Mouse (Mus musculus) intestine, embryonic 16.5 days (tissue): ENCODE measurements around the gene 4833439L19Rik. TPM values are rescaled to one million over a fixed set of nuclear protein-coding genes. Genes with fewer than 3 reads are reported as not detected.
"Not testable (repeated sequence)": the region's sequence is repeated elsewhere in the genome, so short reads cannot be mapped to it uniquely, and the experiment has no call there.

ENCODE experiments used
- ATAC-seq: fragments of 200-750 bp; cut with Nextera tagmentation; 2 replicates; pipeline ENCODE4 v1.8.0; 2017; ENCODE audit warnings: moderate TSS enrichment, moderate library complexity
- H3K27ac ChIP-seq: fragments of 300-500 bp; sonication (generic); 2 replicates; pipeline ENCODE4 v1.5.1; 2014; ENCODE audit warnings: mild to moderate bottlenecking, low read length
- H3K27me3 ChIP-seq: fragments of 300-500 bp; sonication (generic); replicated peaks from 2 replicates; pipeline ENCODE4 v1.6.1; 2014; ENCODE audit warnings: low read length, control low read depth, mixed read lengths; ENCODE audit not compliant: control insufficient read depth, insufficient read depth
- H3K36me3 ChIP-seq: fragments of 300-500 bp; sonication (generic); 2 replicates; pipeline ENCODE4 v1.6.1; 2014; ENCODE audit warnings: low read length, control low read depth; ENCODE audit not compliant: control insufficient read depth, insufficient read depth
- H3K4me1 ChIP-seq: fragments of 300-500 bp; sonication (generic); 2 replicates; pipeline ENCODE4 v1.6.1; 2014; ENCODE audit warnings: low read length, control low read depth, mixed read lengths; ENCODE audit not compliant: control insufficient read depth, insufficient read depth
- H3K4me2 ChIP-seq: fragments of 300-500 bp; sonication (generic); 2 replicates; pipeline ENCODE4 v1.6.1; 2014; ENCODE audit warnings: low read depth, low read length, control low read depth
- H3K4me3 ChIP-seq: fragments of 300-500 bp; sonication (generic); 2 replicates; pipeline ENCODE4 v1.5.1; 2014; ENCODE audit warnings: mild to moderate bottlenecking, low read length
- H3K9ac ChIP-seq: fragments of 300-500 bp; sonication (generic); 2 replicates; pipeline ENCODE4 v1.6.1; 2014; ENCODE audit warnings: low read depth, low read length
- H3K9me3 ChIP-seq: fragments of 300-500 bp; sonication (generic); 2 replicates; pipeline ENCODE4 v1.6.1; 2016; ENCODE audit warnings: low read length, control low read depth; ENCODE audit not compliant: control insufficient read depth
- WGBS: fragments of 180-500 bp; shearing (Covaris S2); extraction: QIAGEN DNeasy Blood & Tissue Kit; methylation state at CpG from one replicate; pipeline ENCODE4 v1.1.7; 2014; 5-methylcytosine and 5-hydroxymethylcytosine counted together
- polyA plus RNA-seq: library from polyadenylated mRNA; unstranded; fragments of >200 nt; fragmentation: Nextera tagmentation; extraction: Ambion mirVana; gene quantifications from 2 replicates; pipeline ENCODE4 v1.2.1, GENCODE M21; 2015

The 4833439L19Rik gene
- 126 and 127 TPM in 2 replicates for polyA plus RNA-seq

DNA sequence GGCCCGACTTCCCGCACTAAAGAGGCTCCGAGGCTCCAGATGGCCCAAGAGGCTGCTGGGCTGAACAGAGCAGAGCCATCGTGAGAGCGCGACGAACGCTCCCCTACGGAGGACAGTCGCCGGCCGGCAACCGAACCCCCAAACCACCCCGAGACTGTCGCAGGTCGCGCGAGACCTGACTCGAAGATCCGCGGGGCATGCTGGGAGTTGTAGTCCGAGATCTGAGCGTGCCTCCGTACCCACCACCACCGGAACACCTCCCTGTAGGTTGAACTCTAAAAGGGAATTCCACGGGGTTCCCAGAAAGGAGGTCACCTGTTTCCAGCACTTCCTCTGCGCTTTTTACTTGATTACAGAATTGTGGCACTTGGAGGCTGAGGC is at the start of gene 4833439L19Rik:
TSS of gene 4833439L19Rik (minus strand) at position 235 of the 381 bp plus-strand sequence.
- Histone ChIP-seq H3K4me3 (peak within 1 kb of the TSS; percentile 95), H3K27ac (peak within 1 kb of the TSS; percentile 58), H3K4me2 (peak within 1 kb of the TSS; percentile 80), H3K27me3 (no peaks in the 10 kb centered on the region), H3K9me3 (no peaks in the 10 kb centered on the region), H3K9ac (peak within 1 kb of the TSS; percentile 97), H3K4me1 (peaks cover 7% of the 10 kb centered on the region), H3K36me3 (peaks cover 12% of the 10 kb centered on the region; the same call in 1 of the 2 replicates)
- ATAC-seq = peak; percentile 95
- under 1% methylated on average over 27 of the region's 27 CpGs for WGBS

DNA sequence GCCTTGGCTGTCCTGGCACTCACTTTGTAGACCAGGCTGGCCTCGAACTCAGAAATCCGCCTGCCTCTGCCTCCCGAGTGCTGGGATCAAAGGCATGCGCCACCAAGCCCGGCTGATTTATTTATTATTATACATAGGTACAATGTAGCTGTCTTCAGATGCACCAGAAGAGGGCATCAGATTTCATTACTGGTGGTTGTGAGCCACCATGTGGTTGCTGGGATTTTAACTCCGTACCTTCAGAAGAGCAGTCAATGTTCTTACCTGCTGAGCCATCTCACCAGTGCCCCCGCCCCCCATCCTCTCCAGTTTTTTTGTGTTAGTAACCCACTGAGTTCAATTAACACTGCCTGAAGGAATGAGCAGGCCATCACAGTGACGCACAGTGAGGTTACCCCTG is 47.9 kb upstream of the 4833439L19Rik start:
- H3K36me3 ChIP-seq, H3K9me3 ChIP-seq, ATAC-seq, H3K4me3 ChIP-seq, H3K27ac ChIP-seq, H3K27me3 ChIP-seq, H3K9ac ChIP-seq, H3K4me2 ChIP-seq: not testable (repeated sequence)
- H3K4me1 ChIP-seq = peaks cover 19% of the 10 kb centered on the region
- 88% methylated on average over 8 of the region's 8 CpGs for WGBS

GRCm38 (mm10) chr13:54610972-54611754 is 45.9 kb upstream of the 4833439L19Rik start, which contains the start of gene Cltb:
Cltb (minus strand) TSS chr13:54611344.
- Histone ChIP-seq H3K27ac (peak within 1 kb of the TSS; percentile 75), H3K27me3 (no peaks in the 10 kb centered on the region), H3K36me3 (no peaks in the 10 kb centered on the region), H3K4me2 (peak within 1 kb of the TSS; percentile 93), H3K9ac (peak within 1 kb of the TSS; percentile 89), H3K4me3 (peak within 1 kb of the TSS; percentile 85), H3K4me1 (peaks cover 20% of the 10 kb centered on the region), H3K9me3 (no peaks in the 10 kb centered on the region)
- peak; percentile 84 for ATAC-seq
- 1% methylated on average over 65 of the region's 66 CpGs for WGBS

GRCm38 (mm10) chr13:54610613-54610971 is 45.4 kb upstream of the 4833439L19Rik start:
- Histone ChIP-seq H3K27me3 (no peaks in the 10 kb centered on the region), H3K36me3 (no peaks in the 10 kb centered on the region), H3K9ac (peak overlapping the region; percentile 89), H3K4me2 (peak overlapping the region; percentile 93), H3K9me3 (no peaks in the 10 kb centered on the region), H3K4me1 (peaks cover 26% of the 10 kb centered on the region), H3K27ac (peak overlapping the region; percentile 75), H3K4me3 (peak overlapping the region; percentile 85)
- 8% methylated on average over 13 of the region's 13 CpGs for WGBS
- peak; percentile 55 for ATAC-seq

DNA sequence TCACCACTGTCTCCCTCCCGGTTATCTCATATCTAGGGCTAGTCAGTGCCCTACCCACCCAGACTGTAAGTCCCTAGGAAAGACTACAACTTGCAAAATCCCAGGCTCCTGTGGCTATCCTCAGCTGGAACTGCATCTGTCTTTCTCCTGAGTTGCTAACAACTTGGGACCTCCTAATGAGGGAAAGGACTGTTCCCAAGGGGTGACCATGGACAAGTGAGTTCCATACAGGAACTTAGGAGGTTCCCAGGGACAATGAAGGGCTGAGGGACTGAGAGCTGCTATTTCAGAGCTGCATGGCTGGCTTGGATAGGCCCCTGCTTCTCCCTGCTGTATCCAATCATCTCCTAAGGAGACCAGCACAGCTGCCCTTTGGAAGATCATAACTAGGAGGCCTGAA is 44.1 kb upstream of the 4833439L19Rik start:
- no peak overlapping the region for H3K4me3 ChIP-seq
- H3K27ac ChIP-seq = no peak overlapping the region
- no peak for ATAC-seq
- H3K4me2 ChIP-seq = no peak overlapping the region
- WGBS = 33% methylated on average over 1 of the region's 1 CpGs
- peak overlapping the region; percentile 43; the same call in 1 of the 2 replicates for H3K9ac ChIP-seq
- peaks cover 31% of the 10 kb centered on the region for H3K4me1 ChIP-seq
- no peaks in the 10 kb centered on the region for H3K27me3 ChIP-seq
- 0 out of 2 replicates have a peak, but pooled peaks cover 2% of the 10 kb centered on the region for H3K36me3 ChIP-seq
- no peaks in the 10 kb centered on the region for H3K9me3 ChIP-seq

GRCm38 (mm10) chr13:54608666-54609065 is 43.4 kb upstream of the 4833439L19Rik start:
- peak overlapping the region; percentile 43 for H3K9ac ChIP-seq
- no peaks in the 10 kb centered on the region for H3K27me3 ChIP-seq
- H3K4me3 ChIP-seq = no peak overlapping the region
- 0 out of 2 replicates have a peak overlapping the region, but pooled peaks have one; percentile 11 for H3K4me2 ChIP-seq
- 36% methylated on average over 8 of the region's 8 CpGs for WGBS
- 0 out of 2 replicates have a peak overlapping the region, but pooled peaks have one; percentile 3 for H3K27ac ChIP-seq
- H3K4me1 ChIP-seq = peaks cover 31% of the 10 kb centered on the region
- no peak for ATAC-seq
- 0 out of 2 replicates have a peak, but pooled peaks cover 2% of the 10 kb centered on the region for H3K36me3 ChIP-seq
- no peaks in the 10 kb centered on the region for H3K9me3 ChIP-seq

- Histone ChIP-seq H3K9ac (no peak overlapping the region), H3K27me3 (no peaks in the 10 kb centered on the region), H3K9me3 (no peaks in the 10 kb centered on the region), H3K36me3 (0 out of 2 replicates have a peak, but pooled peaks cover 2% of the 10 kb centered on the region), H3K4me3 (no peak overlapping the region), H3K4me1 (peaks cover 37% of the 10 kb centered on the region), H3K27ac (no peak overlapping the region), H3K4me2 (no peak overlapping the region)
- 72% methylated on average over 3 of the region's 3 CpGs for WGBS
- ATAC-seq = no peak
These were observed 42.8 kb upstream of the 4833439L19Rik start for GRCm38 (mm10) chr13:54608002-54608401.

DNA sequence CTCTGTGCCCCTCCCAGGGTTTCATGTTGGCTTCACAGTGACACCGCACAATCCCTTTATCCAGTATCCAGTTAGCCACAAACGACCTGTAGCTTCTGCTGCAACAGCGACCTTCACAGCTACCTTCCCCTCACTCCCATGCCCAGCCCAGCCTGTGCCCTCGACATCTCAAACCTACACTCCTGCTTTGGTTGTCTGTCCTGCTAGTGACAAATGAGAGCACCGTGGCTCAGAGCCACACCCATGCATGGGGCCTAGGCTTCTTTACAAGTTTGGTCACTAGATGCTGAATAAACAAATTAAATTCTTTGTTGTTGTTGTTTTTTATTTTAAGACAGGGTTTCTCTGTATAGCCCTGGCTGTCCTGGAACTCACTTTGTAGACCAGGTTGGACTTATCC is 42.0 kb upstream of the 4833439L19Rik start:
- 69% methylated on average over 5 of the region's 5 CpGs for WGBS
- H3K36me3 ChIP-seq = 0 out of 2 replicates have a peak, but pooled peaks cover 2% of the 10 kb centered on the region
- no peak overlapping the region for H3K4me3 ChIP-seq
- ATAC-seq = no peak
- H3K27ac ChIP-seq = no peak overlapping the region
- no peak overlapping the region for H3K4me2 ChIP-seq
- H3K9ac ChIP-seq = no peak overlapping the region
- peaks cover 44% of the 10 kb centered on the region for H3K4me1 ChIP-seq
- H3K27me3 ChIP-seq = no peaks in the 10 kb centered on the region
- H3K9me3 ChIP-seq = no peaks in the 10 kb centered on the region

DNA sequence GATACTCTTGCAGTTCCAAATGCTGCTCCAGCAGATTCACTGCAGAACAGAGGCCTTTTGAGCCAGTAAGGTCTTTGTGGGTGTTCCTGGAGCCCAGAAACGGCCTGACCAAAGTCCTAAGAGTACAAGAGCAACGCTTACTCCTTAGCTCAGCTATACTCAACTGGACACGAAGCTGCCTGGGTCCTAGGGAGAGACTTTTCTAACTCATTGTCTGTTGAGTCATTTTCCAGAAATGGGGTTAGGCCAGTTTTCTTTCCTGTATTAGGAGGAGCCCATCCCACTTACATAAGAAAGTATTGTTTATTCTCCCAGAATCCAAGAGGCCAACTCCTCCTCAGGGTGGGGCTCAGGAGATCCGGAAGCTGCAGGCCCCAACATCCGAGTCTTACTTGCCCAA is 40.2 kb upstream of the 4833439L19Rik start:
- H3K9me3 ChIP-seq = no peaks in the 10 kb centered on the region
- H3K4me3 ChIP-seq = no peak overlapping the region
- 53% methylated on average over 5 of the region's 5 CpGs for WGBS
- H3K4me1 ChIP-seq = peaks cover 44% of the 10 kb centered on the region
- H3K27ac ChIP-seq = peak overlapping the region; percentile 76
- no peak overlapping the region for H3K4me2 ChIP-seq
- no peaks in the 10 kb centered on the region for H3K27me3 ChIP-seq
- 0 out of 2 replicates have a peak, but pooled peaks cover 2% of the 10 kb centered on the region for H3K36me3 ChIP-seq
- no peak overlapping the region for H3K9ac ChIP-seq
- ATAC-seq = peak; percentile 24
